Mouse (Mus musculus) midbrain, embryonic 14.5 days (tissue): ENCODE data around the gene Cyp39a1. TPM values are rescaled to one million over a fixed set of nuclear protein-coding genes. Genes with fewer than 3 reads are reported as not detected.

Experiments used
- ATAC-seq: fragments of 200-750 bp; cut with Nextera tagmentation; 2 replicates; pipeline ENCODE4 v1.8.0; 2017; ENCODE audit warnings: moderate number of reproducible peaks, moderate library complexity; ENCODE audit not compliant: low FRiP score, low TSS enrichment
- DNase-seq: peaks from one replicate; pipeline ENCODE4 v3.0.0-alpha.2; 2015
- H3K27ac ChIP-seq: fragments of 300-500 bp; sonication (generic); replicated peaks from 2 replicates; pipeline ENCODE4 v1.5.1; 2014; ENCODE audit warnings: mild to moderate bottlenecking, low read depth, low read length, moderate library complexity
- H3K27me3 ChIP-seq: fragments of 300-500 bp; sonication (generic); 2 replicates; pipeline ENCODE4 v1.6.1; 2014; ENCODE audit warnings: low read length, control low read depth, mixed read lengths; ENCODE audit not compliant: control insufficient read depth, insufficient read depth
- H3K36me3 ChIP-seq: fragments of 300-500 bp; sonication (generic); 2 replicates; pipeline ENCODE4 v1.6.1; 2014; ENCODE audit warnings: low read length, control low read depth; ENCODE audit not compliant: control insufficient read depth, insufficient read depth
- H3K4me1 ChIP-seq: fragments of 300-500 bp; sonication (generic); 2 replicates; pipeline ENCODE4 v1.6.1; 2014; ENCODE audit warnings: mild to moderate bottlenecking, antibody characterized with exemption, low read length, control low read depth; ENCODE audit not compliant: control insufficient read depth, insufficient read depth
- H3K4me2 ChIP-seq: fragments of 300-500 bp; sonication (generic); 2 replicates; pipeline ENCODE4 v1.6.1; 2014; ENCODE audit warnings: mild to moderate bottlenecking, low read length, moderate library complexity
- H3K4me3 ChIP-seq: fragments of 300-500 bp; sonication (generic); replicated peaks from 2 replicates; pipeline ENCODE4 v1.5.1; 2014; ENCODE audit warnings: low read depth, low read length
- H3K9ac ChIP-seq: fragments of 300-500 bp; sonication (generic); replicated peaks from 2 replicates; pipeline ENCODE4 v1.6.1; 2014; ENCODE audit warnings: mild to moderate bottlenecking, low read length, moderate library complexity
- H3K9me3 ChIP-seq: fragments of 300-500 bp; sonication (generic); 2 replicates; pipeline ENCODE4 v1.6.1; 2016; ENCODE audit warnings: low read length, control low read depth, mixed read lengths; ENCODE audit not compliant: control insufficient read depth
- WGBS: fragments of 180-500 bp; shearing (Covaris S2); extraction: QIAGEN DNeasy Blood & Tissue Kit; methylation state at CpG from one replicate; pipeline ENCODE4 v1.1.7; 2014; 5-methylcytosine and 5-hydroxymethylcytosine counted together
- polyA plus RNA-seq: library from polyadenylated mRNA; unstranded; fragments of >200 nt; fragmentation: Nextera tagmentation; extraction: Ambion mirVana; gene quantifications from 2 replicates; pipeline ENCODE4 v1.2.1, GENCODE M21; 2014

The Cyp39a1 gene
- polyA plus RNA-seq, 1 experiment from 2014 or later, result 10.4 TPM

DNA sequence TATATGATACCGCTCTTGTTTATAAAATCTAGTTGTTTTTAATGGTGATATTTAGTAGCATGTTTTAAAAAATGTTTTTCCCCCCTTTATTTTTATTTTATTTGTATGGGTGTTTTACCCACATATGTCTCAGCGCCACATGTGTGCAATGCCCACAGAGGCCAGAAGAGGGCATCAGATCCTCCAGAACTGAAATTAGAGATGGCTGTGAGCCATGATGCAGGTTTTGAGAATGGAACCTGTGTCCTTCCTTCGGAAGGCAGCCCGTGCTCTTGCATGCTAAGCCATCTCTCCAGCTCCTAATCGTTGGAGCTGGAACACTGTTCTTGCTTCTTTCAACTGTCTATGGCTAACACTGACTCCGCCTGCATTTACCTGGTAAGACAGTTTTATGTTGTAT is 33.8 kb downstream of the Cyp39a1 start:
- no peaks in the 10 kb centered on the region for H3K9me3 ChIP-seq
- H3K27me3 ChIP-seq, result no peaks in the 10 kb centered on the region
- DNase-seq (peak; percentile 81), ATAC-seq (no peak)
- no peak overlapping the region for H3K9ac ChIP-seq
- no peaks in the 10 kb centered on the region for H3K4me1 ChIP-seq
- H3K36me3 ChIP-seq, result no peaks in the 10 kb centered on the region
- H3K4me2 ChIP-seq, result no peak overlapping the region
- no peak overlapping the region for H3K4me3 ChIP-seq
- 72% methylated on average over 6 of the region's 6 CpGs for WGBS
- H3K27ac ChIP-seq, result no peak overlapping the region

DNA sequence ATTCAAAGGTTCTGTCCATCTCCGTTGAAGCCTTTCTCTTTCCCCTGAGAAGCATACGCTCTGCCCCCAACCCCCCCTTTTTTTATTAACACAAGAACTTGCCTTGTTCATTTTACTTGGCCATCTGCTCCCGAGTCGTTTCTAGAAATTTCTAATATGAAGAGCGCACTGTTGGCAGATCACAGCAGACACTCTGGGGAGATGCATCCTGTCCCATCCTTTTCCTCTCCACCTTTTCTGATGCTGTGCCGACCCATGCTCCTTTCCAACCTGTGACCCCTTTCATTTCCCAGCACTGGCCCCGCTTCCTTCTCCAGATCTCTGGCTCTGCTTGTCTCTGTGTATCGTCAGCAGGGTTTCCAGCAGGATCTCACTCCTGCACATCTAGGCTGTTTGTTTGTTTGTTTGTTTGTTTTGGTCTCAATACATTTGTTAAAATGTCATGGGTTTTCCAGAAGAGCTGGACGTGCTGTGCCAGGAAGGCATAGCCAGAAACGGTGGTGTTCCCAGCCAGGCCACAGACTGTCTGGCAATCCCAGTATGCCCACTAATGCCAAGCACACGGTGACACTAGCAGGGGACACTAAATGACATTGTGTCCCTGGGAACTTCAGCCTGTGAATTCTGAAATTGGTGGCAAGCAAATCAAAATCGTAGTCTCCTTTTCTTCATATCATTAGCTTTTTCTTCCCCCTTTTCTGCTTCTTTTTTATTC is 37.1 kb downstream of the Cyp39a1 start:
- 91% methylated on average over 12 of the region's 12 CpGs for WGBS
- no peak overlapping the region for H3K4me2 ChIP-seq
- no peak overlapping the region for H3K4me3 ChIP-seq
- no peak overlapping the region for H3K9ac ChIP-seq
- ATAC-seq, result no peak
- H3K9me3 ChIP-seq, result no peaks in the 10 kb centered on the region
- H3K27ac ChIP-seq, result no peak overlapping the region
- no peaks in the 10 kb centered on the region for H3K36me3 ChIP-seq
- H3K27me3 ChIP-seq, result no peaks in the 10 kb centered on the region
- no peaks in the 10 kb centered on the region for H3K4me1 ChIP-seq
- DNase-seq, result no peak

DNA sequence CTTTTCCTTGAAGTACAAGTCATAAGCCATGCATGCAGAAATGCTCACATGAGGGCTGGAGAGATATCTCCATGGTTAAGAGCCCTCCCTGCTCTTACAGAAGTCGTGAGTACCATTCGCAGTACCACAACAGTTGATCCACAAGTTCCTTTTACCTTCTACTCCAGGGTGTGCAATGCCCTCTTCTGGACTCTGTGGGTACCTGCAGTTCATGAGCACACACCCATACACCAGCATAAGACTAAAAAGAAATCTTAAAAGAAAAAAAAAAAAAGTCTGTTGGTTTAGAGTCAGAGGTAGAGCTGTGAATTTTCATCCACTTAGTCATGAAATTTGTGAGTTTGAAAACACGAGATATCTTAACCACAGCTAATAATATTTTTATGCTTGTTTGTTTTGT is 39.5 kb downstream of the Cyp39a1 start:
- Histone ChIP-seq H3K4me2 (no peak overlapping the region), H3K9ac (no peak overlapping the region), H3K9me3 (no peaks in the 10 kb centered on the region), H3K27me3 (no peaks in the 10 kb centered on the region), H3K36me3 (no peaks in the 10 kb centered on the region), H3K4me3 (no peak overlapping the region), H3K4me1 (no peaks in the 10 kb centered on the region), H3K27ac (no peak overlapping the region)
- ATAC-seq, result no peak
- WGBS, result 93% methylated on average over 3 of the region's 3 CpGs
- DNase-seq, result no peak

DNA sequence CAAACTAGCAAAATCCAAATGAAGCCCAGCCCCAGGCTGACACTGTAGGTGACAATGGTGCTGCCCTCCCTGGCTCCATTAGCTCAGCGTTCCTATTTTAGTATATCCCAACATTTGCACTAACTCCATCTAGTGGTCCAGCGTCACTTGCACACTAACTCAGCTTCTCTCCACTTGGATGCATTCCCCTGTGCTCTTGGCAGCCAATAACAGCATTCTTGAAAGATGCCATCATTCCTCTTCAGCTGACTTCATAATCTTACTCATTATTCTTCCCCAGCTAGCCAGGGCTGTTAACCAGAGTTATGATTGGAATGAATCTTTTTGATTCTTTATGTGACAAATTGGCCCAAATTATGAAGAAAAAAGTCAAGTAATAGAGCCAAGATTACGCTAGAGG is 40.0 kb downstream of the Cyp39a1 start:
- Histone ChIP-seq H3K27me3 (no peaks in the 10 kb centered on the region), H3K4me3 (no peak overlapping the region), H3K36me3 (no peaks in the 10 kb centered on the region), H3K9ac (no peak overlapping the region), H3K27ac (no peak overlapping the region), H3K4me1 (no peaks in the 10 kb centered on the region), H3K9me3 (no peaks in the 10 kb centered on the region), H3K4me2 (no peak overlapping the region)
- ATAC-seq (no peak), DNase-seq (no peak)
- WGBS, result 78% methylated on average over 3 of the region's 3 CpGs

DNA sequence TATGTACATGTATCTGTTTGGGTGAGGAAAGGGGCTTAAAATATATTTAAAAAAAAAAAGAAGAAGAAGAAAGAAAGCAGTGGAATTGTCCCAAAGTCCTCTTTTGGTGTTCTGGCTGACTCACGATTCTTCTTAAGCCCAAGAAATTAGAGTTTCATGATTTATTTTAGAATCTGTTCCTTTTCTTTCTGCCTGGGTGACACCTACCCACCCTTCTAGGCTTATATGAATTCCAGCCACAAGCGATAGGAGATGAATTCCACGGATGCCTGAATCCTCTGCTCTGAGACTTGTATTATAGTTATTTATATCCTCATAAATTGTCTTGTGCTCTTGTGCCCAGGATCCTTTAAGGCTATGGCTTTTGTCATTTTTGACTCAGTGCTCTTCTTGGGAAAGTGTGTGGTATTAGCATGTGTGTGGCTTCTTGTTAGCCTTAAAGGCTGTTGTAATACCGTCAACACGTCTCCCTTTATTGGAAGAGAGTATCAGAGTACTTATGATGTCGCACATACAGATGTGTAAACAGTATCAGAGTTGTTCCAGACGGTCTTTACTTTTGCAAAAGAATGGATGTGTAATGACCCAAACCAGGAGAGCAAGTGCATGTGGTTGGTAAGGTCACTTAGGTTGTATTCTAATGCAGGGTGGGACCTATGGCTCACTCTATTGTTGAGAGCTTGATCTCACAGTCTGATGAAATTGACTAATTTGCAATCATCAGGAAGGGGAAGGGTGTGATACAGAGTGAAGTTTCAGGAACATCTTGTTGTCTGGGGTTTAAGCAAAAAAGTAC is 44.5 kb downstream of the Cyp39a1 start:
- 93% methylated on average over 7 of the region's 7 CpGs for WGBS
- Histone ChIP-seq H3K36me3 (no peaks in the 10 kb centered on the region), H3K4me2 (no peak overlapping the region), H3K4me3 (no peak overlapping the region), H3K27me3 (no peaks in the 10 kb centered on the region), H3K27ac (no peak overlapping the region), H3K9me3 (no peaks in the 10 kb centered on the region), H3K4me1 (no peaks in the 10 kb centered on the region), H3K9ac (no peak overlapping the region)
- DNase-seq, result no peak
- no peak for ATAC-seq

DNA sequence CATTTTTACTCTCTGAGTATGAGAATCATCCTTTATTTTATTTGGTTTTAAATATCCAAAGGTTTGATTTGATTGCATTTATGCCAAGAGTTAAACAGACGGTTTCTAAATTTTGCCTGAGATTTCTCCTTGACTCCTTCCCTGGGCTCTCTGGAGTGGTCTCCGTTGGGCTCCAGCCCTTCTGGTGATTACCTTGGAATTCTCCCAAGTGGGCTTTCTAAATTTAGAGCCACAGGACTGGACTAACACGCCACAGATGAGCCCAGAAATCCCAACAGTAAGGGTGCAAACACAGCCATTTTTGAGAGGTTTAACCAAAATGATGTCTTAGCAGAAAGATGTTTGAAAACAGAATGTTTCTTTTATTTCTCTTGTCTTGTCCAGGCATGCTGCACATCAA is 47.0 kb downstream of the Cyp39a1 start:
- ATAC-seq (no peak), DNase-seq (no peak)
- Histone ChIP-seq H3K4me1 (no peaks in the 10 kb centered on the region), H3K36me3 (no peaks in the 10 kb centered on the region), H3K4me3 (no peak overlapping the region), H3K27ac (no peak overlapping the region), H3K9ac (no peak overlapping the region), H3K9me3 (no peaks in the 10 kb centered on the region), H3K4me2 (no peak overlapping the region), H3K27me3 (no peaks in the 10 kb centered on the region)
- 86% methylated on average over 3 of the region's 3 CpGs for WGBS

DNA sequence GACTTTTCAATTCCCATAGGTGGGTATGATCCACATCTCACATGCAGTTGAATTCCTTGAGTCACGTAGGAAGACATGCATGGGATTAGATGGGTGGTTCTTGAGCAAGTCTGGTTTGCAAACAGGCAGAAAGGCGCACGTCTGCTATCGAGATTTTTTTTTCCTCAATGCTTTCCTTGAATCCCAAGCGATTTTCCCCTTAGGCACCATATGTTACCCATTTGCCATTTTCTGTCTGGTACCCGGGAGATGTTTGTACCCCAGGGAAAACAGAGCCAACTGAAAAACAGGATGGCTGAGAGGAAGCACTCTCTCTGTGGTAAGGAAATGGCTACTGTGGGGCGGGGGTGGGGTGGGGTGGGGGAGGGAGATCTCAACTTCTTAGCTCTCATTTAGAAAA is 49.4 kb downstream of the Cyp39a1 start:
- Histone ChIP-seq H3K4me2 (no peak overlapping the region), H3K9me3 (no peaks in the 10 kb centered on the region), H3K9ac (no peak overlapping the region), H3K36me3 (no peaks in the 10 kb centered on the region), H3K4me1 (no peaks in the 10 kb centered on the region), H3K27ac (no peak overlapping the region), H3K27me3 (no peaks in the 10 kb centered on the region), H3K4me3 (no peak overlapping the region)
- no peak for ATAC-seq
- no peak for DNase-seq
- WGBS, result 76% methylated on average over 7 of the region's 7 CpGs

DNA sequence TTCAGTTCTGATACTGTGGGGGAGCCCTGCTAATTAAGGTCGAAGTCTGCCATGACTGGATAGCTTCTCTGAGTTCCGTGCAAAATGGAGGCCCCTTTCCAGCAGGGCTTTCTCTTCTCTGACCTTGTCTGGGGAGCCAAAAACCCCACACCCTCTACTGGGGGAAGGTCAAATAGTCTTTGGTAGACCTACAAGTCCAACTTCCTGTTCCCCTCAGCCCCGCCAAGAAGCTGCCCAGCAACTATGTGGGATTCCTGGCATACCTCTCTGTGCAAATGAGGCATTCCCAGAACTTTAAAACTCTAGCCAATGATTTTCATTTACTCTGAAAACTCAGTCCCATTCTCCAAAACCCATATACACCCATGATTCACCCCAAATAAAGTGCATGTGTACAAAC is 52.2 kb downstream of the Cyp39a1 start:
- Histone ChIP-seq H3K4me3 (no peak overlapping the region), H3K4me2 (no peak overlapping the region), H3K9ac (no peak overlapping the region), H3K27ac (no peak overlapping the region), H3K36me3 (no peaks in the 10 kb centered on the region), H3K9me3 (no peaks in the 10 kb centered on the region), H3K4me1 (no peaks in the 10 kb centered on the region), H3K27me3 (no peaks in the 10 kb centered on the region)
- 96% methylated on average over 3 of the region's 3 CpGs for WGBS
- DNase-seq (no peak), ATAC-seq (no peak)

DNA sequence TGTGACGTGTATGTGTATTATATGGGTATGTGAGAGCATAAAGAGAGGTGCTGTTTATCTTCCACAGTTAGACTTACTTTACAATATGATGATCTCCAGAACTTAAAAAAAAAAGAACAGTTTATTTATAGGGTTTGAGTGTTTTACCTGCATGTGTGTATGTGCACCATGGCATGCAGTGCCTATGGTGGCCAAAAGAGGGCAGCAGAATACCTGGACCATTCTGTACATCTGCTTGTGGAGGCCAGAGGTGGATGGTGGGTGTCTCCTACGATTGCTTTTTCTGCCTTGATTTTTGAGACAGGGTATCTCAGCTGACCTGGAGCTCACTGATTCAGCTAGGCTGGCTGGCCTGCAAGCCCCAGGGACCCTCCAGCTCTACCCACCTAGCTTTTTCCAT is 57.3 kb downstream of the Cyp39a1 start:
- DNase-seq (no peak), ATAC-seq (no peak)
- no peak overlapping the region for H3K9ac ChIP-seq
- H3K4me3 ChIP-seq, result no peak overlapping the region
- no peaks in the 10 kb centered on the region for H3K36me3 ChIP-seq
- H3K9me3 ChIP-seq, result no peaks in the 10 kb centered on the region
- 97% methylated on average over 2 of the region's 2 CpGs for WGBS
- no peaks in the 10 kb centered on the region for H3K27me3 ChIP-seq
- H3K4me2 ChIP-seq, result no peak overlapping the region
- H3K27ac ChIP-seq, result no peak overlapping the region
- H3K4me1 ChIP-seq, result no peaks in the 10 kb centered on the region
